Mouse (Mus musculus) liver, adult 2 months (tissue): ENCODE data around the gene Naaa. TPM values are rescaled to one million over a fixed set of nuclear protein-coding genes. Genes with fewer than 3 reads are reported as not detected.

Source experiments
- DNase-seq: peaks from one replicate; pipeline ENCODE4 v3.0.0-alpha.2; 2011; ENCODE audit warnings: low read depth, low spot score; ENCODE audit errors: extremely low read depth
- H3K27ac ChIP-seq: fragments of 200-500 bp; replicated peaks from 2 replicates; pipeline ENCODE4 v1.5.1; 2012; ENCODE audit warnings: low read depth, mild to moderate bottlenecking, control low read depth, inconsistent platforms, low read length; ENCODE audit not compliant: insufficient read depth
- H3K27me3 ChIP-seq: fragments of 200-500 bp; 2 replicates; pipeline ENCODE4 v1.6.1; 2012; ENCODE audit warnings: mild to moderate bottlenecking, moderate library complexity, low read length, inconsistent platforms; ENCODE audit not compliant: control insufficient read depth, insufficient read depth
- H3K36me3 ChIP-seq: fragments of 200-500 bp; 2 replicates; pipeline ENCODE4 v1.6.1; 2012; ENCODE audit warnings: low read length, inconsistent platforms; ENCODE audit not compliant: control insufficient read depth, insufficient read depth
- H3K4me1 ChIP-seq: fragments of 200-500 bp; 2 replicates; pipeline ENCODE4 v1.6.1; 2011; ENCODE audit warnings: low read length; ENCODE audit not compliant: control insufficient read depth, insufficient read depth
- H3K4me3 ChIP-seq: fragments of 200-500 bp; 2 replicates; pipeline ENCODE4 v1.5.1; 2011; ENCODE audit warnings: low read depth, mild to moderate bottlenecking, control low read depth, low read length, moderate library complexity; ENCODE audit not compliant: insufficient read depth
- H3K79me2 ChIP-seq: fragments of 200-500 bp; 2 replicates; pipeline ENCODE4 v1.6.1; 2012; ENCODE audit warnings: inconsistent platforms, mild to moderate bottlenecking, low read length, moderate library complexity; ENCODE audit not compliant: control insufficient read depth, insufficient read depth
- H3K9ac ChIP-seq: fragments of 200-500 bp; 2 replicates; pipeline ENCODE4 v1.6.1; 2012; ENCODE audit warnings: low read depth, mild to moderate bottlenecking, control low read depth, inconsistent platforms, low read length
- CTCF ChIP-seq: fragments of 200-500 bp; IDR thresholded peaks from 2 replicates; pipeline ENCODE4 v1.5.1; 2011; ENCODE audit warnings: low read depth, low read length, control low read depth
- POLR2A ChIP-seq: fragments of 200-500 bp; IDR thresholded peaks from 2 replicates; pipeline ENCODE4 v1.6.1; 2011; ENCODE audit warnings: low read length, control low read depth; ENCODE audit not compliant: insufficient read depth; ENCODE audit errors: extremely low read depth
- WGBS: fragments of 180-500 bp; shearing (Covaris S2); methylation state at CpG from one replicate; pipeline ENCODE4 v1.1.7; 2018; 5-methylcytosine and 5-hydroxymethylcytosine counted together
- polyA plus RNA-seq: library from polyadenylated mRNA; depleted of rRNA; stranded (reverse); fragments of >200 nt; gene quantifications from 2 replicates; pipeline ENCODE4 v1.2.3, GENCODE M21; 2012
- total RNA-seq: library from RNA; depleted of rRNA; stranded (reverse); fragments of >200 nt; gene quantifications from 2 replicates; pipeline ENCODE4 v1.2.3, GENCODE M21; 2014

Naaa gene
- total and polyA plus RNA-seq, 2 experiments, result 4.4 to 5.2 TPM

DNA sequence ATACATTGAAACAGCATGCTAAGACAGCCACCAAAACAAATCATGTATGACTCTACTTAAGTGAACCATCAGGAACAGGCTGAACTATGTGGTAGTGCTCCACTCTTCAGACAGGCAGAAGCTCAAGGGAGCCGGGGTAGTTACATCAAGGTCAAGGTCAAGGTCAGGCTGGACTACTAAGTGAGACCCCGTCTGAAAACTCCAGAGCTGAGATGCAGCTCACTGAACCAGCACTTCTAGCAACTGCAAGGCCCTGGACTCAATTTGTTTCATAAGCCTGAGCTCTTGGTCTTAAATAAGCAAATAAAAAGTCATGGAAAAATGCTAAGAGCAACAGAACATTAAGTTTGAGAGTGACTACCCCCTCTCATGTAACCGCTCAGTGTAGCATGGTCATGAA, 26.3 kb upstream of the Naaa start:
- H3K27ac ChIP-seq, result no peak overlapping the region
- peaks cover 7% of the 10 kb centered on the region; the same call in 1 of the 2 replicates for H3K79me2 ChIP-seq
- no peak overlapping the region for H3K9ac ChIP-seq
- peaks cover 6% of the 10 kb centered on the region; the same call in 1 of the 2 replicates for H3K4me1 ChIP-seq
- no peaks in the 10 kb centered on the region for H3K27me3 ChIP-seq
- no peak for TF ChIP-seq POLR2A
- TF ChIP-seq CTCF, result no peak
- 84% methylated on average over 3 of the region's 3 CpGs for WGBS
- no peak overlapping the region for H3K4me3 ChIP-seq
- DNase-seq, result no peak
- H3K36me3 ChIP-seq, result peaks cover 33% of the 10 kb centered on the region; the same call in 1 of the 2 replicates

DNA sequence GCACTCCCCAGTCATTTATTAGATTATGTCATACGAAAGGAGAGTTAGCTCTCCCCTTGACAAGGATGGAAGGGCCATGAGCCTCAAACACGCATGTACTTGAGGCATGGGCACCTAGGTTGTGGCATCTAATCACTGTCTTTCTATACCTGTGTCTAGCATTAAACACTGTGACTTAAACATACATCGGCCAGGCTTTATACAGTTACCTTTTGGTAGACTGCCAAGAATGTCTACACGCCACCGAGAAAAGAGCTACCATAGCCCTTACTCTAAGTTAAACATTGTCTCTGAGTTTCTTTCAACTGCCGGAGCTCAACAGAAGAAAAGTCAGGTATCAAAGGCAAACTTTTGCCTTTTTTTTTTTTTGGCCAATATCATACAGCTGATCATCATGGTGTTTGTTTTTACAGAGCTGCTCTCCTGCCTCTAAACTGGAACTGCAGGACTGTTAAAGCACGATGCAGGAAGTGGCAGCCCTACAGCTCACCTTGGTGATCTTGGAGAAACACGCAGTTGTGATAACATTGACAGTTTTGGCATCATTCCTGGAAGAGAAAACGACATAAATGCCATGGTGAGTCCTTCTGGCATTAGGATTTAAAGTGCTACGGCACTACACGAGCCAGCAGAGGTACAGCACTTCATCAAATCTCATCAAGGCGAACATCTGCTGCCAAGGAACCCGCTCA, 24.3 kb upstream of the Naaa start:
- no peaks in the 10 kb centered on the region for H3K79me2 ChIP-seq
- WGBS, result 79% methylated on average over 13 of the region's 13 CpGs
- TF ChIP-seq CTCF (no peak), POLR2A (no peak)

DNA sequence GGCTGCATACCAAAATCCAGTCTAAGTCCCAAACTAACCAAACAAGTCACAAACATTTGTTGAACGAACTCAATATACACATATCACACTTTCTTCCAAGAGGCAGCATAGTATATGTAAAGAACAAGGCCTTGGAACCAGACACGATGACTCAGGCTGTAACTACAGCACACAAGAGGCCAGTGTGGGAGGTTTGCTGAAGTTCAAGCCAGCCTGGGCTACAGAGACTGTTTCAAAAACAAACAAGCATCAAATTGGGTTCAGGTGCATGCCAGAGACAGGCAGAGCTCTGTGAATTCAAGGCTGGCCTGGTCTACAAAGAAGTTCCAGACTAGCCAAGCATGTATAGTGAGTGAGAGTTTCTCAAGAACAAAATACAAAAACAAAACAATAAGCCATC, 16.6 kb upstream of the Naaa start:
- Histone ChIP-seq H3K4me1 (no peaks in the 10 kb centered on the region), H3K9ac (no peak overlapping the region), H3K4me3 (no peak overlapping the region), H3K36me3 (peaks cover 52% of the 10 kb centered on the region), H3K27ac (no peak overlapping the region), H3K79me2 (no peaks in the 10 kb centered on the region), H3K27me3 (no peaks in the 10 kb centered on the region)
- no peak for DNase-seq
- no peak for TF ChIP-seq CTCF
- no peak for TF ChIP-seq POLR2A
- WGBS, result 77% methylated on average over 2 of the region's 2 CpGs

More for the DNA sequence above, 24.3 kb upstream of the Naaa start:
- Histone ChIP-seq H3K36me3 (peaks cover 38% of the 10 kb centered on the region; the same call in 1 of the 2 replicates), H3K4me1 (no peaks in the 10 kb centered on the region), H3K4me3 (no peak overlapping the region), H3K9ac (no peak overlapping the region), H3K27me3 (no peaks in the 10 kb centered on the region), H3K27ac (no peak overlapping the region)
- no peak for DNase-seq

DNA sequence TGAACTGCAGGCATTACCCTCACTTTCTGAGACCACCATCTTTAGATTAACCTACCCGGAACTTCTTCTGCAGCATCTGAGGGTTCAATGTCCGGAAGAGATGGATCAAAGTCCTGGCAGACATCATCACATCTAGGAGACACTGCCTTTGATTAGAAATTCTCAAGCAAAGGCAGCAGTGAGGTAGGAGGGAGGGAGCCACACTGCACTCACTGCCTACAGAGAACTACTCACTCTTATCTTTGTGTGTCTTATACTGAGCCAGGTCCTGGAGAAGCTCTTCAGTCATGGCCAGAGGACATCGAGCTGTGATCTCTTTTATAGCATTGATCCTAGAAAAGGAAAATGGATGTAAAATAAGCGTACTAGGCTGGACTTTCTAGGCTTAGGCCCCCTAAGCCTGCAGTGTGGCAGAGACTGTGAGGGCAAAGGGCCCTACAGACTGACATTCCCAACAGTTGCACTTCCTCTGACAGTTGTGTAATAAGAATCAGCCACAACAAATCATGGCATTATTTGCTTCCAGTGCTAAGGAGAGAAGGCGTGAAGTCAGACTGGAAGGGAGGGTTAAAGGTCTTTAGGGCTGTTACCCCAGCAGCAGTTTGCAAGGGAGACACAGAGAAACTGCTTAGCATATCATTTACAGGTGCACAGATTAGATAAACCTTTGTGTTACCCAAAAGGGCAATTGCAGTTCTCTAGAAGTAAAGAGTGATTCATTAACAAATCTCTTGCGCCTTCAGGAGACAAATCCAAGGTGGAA, 13.9 kb upstream of the Naaa start:
- Histone ChIP-seq H3K27me3 (no peaks in the 10 kb centered on the region), H3K9ac (no peak overlapping the region), H3K36me3 (peaks cover 58% of the 10 kb centered on the region), H3K79me2 (no peaks in the 10 kb centered on the region), H3K4me3 (no peak overlapping the region), H3K4me1 (no peaks in the 10 kb centered on the region), H3K27ac (no peak overlapping the region)
- no peak for DNase-seq
- TF ChIP-seq POLR2A (no peak), CTCF (no peak)
- WGBS, result 85% methylated on average over 6 of the region's 6 CpGs

DNA sequence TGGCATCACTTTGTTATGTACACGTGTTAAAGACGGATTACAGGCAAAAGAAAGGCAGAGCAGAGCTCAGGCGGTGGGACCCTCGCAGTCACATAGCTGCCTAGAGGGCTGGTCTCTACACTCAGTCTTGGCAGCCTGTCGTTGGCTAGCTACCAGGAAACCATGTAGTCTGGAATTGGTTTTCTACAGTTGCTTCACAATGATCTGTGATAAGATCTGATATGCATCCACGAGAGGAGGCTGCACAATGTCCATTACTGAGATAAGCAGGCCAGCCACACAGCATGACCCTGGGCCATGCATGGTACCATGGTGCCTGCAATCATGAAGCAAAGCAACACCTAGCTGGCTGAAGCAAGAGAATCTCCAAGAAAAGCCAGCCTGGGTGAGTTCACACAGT, 9.9 kb upstream of the Naaa start:
- no peaks in the 10 kb centered on the region for H3K79me2 ChIP-seq
- H3K27me3 ChIP-seq, result no peaks in the 10 kb centered on the region
- no peak for TF ChIP-seq POLR2A
- TF ChIP-seq CTCF, result no peak
- H3K4me3 ChIP-seq, result no peak overlapping the region
- no peak overlapping the region for H3K9ac ChIP-seq
- 72% methylated on average over 6 of the region's 6 CpGs for WGBS
- H3K27ac ChIP-seq, result no peak overlapping the region
- H3K36me3 ChIP-seq, result peaks cover 44% of the 10 kb centered on the region
- DNase-seq, result no peak
- H3K4me1 ChIP-seq, result no peaks in the 10 kb centered on the region

DNA sequence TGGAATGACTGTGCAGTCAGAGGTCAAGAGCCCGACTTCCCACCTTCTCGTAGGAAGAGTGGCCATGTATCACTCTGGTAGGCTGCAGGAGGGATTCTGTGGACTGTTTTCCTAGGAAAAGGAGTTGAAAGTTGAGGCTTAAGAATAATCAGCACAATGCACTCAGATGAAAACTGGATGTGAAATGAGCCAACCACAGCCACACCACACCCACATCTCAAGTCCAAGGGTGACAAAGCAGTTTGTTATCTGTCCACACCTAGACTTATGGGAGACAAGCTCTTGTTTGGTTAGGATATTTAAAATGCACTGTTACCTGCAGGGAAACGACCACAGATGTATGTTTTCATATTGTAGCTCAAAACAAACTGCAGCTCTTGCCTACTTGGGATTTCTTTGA, 5.1 kb upstream of the Naaa start:
- H3K4me3 ChIP-seq, result no peak overlapping the region
- H3K27ac ChIP-seq, result no peak overlapping the region
- H3K9ac ChIP-seq, result no peak overlapping the region
- no peaks in the 10 kb centered on the region for H3K4me1 ChIP-seq
- TF ChIP-seq POLR2A, result no peak
- 52% methylated on average over 3 of the region's 3 CpGs for WGBS
- H3K79me2 ChIP-seq, result no peaks in the 10 kb centered on the region
- peaks cover 17% of the 10 kb centered on the region for H3K36me3 ChIP-seq
- no peaks in the 10 kb centered on the region for H3K27me3 ChIP-seq
- peak; percentile 31 for DNase-seq
